Mouse (Mus musculus) MEL (cell line): Measurements from ENCODE around the gene Kcnc3. TPM values are rescaled to one million over a fixed set of nuclear protein-coding genes. Genes with fewer than 3 reads are reported as not detected.

Source experiments
- DNase-seq: peaks from one replicate; pipeline ENCODE4 v3.0.0; 2011; ENCODE audit warnings: low read depth, low spot score
- H3K27ac ChIP-seq: 2 replicates; pipeline ENCODE4 v1.5.1; 2012; ENCODE audit warnings: low read depth, mild to moderate bottlenecking, control low read depth, low read length, moderate library complexity; ENCODE audit not compliant: control insufficient read depth
- H3K27me3 ChIP-seq, 2 experiments: fragments of 150-350 bp in 1 of 2; sonication (generic) in 1 of 2; 2 replicates each; pipeline ENCODE4 v1.6.1; 2012; ENCODE audit warnings: low read length in 2 of 2, mild to moderate bottlenecking in 2 of 2, improper control_type of control experiment in 1 of 2, moderate library complexity in 1 of 2; ENCODE audit not compliant: insufficient read depth in 2 of 2, control insufficient read depth in 1 of 2
- H3K36me3 ChIP-seq, 2 experiments: 2 replicates each; pipeline ENCODE4 v1.6.1; 2012 to 2014; ENCODE audit warnings: low read length in 2 of 2, improper control_type of control experiment in 1 of 2, inconsistent platforms in 1 of 2, mild to moderate bottlenecking in 1 of 2; ENCODE audit not compliant: insufficient read depth in 2 of 2, control insufficient read depth in 1 of 2
- H3K4me1 ChIP-seq, 2 experiments: fragments of 150-350 bp in 1 of 2; sonication (generic) in 1 of 2; 2 replicates each; pipeline ENCODE4 v1.6.1; 2012; ENCODE audit warnings: low read length in 2 of 2, improper control_type of control experiment in 1 of 2, mild to moderate bottlenecking in 1 of 2; ENCODE audit not compliant: insufficient read depth in 2 of 2, control insufficient read depth in 1 of 2
- H3K4me3 ChIP-seq, 2 experiments: fragments of 150-350 bp in 1 of 2; sonication (generic) in 1 of 2; 2 replicates each; pipeline ENCODE4 v1.5.1; 2012; ENCODE audit warnings: low read depth in 2 of 2, low read length in 2 of 2, mild to moderate bottlenecking in 2 of 2, moderate library complexity in 2 of 2, control low read depth in 1 of 2, improper control_type of control experiment in 1 of 2; ENCODE audit not compliant: control insufficient read depth in 1 of 2, insufficient read depth in 1 of 2
- H3K79me2 ChIP-seq: 2 replicates; pipeline ENCODE4 v1.6.1; 2012; ENCODE audit warnings: mild to moderate bottlenecking, low read length, moderate library complexity; ENCODE audit not compliant: control insufficient read depth, poor library complexity, insufficient read depth
- H3K9ac ChIP-seq: 2 replicates; pipeline ENCODE4 v1.6.1; 2012; ENCODE audit warnings: low read depth, mild to moderate bottlenecking, control low read depth, low read length, moderate library complexity; ENCODE audit not compliant: control insufficient read depth, poor library complexity, severe bottlenecking
- H3K9me3 ChIP-seq: fragments of 150-350 bp; sonication (generic); replicated peaks from 2 replicates; pipeline ENCODE4 v1.6.1; 2012; ENCODE audit warnings: mild to moderate bottlenecking, low read length, improper control_type of control experiment, moderate library complexity; ENCODE audit not compliant: insufficient read depth
- BHLHE40 ChIP-seq: IDR thresholded peaks from 2 replicates; pipeline ENCODE4 v1.6.1; 2012; ENCODE audit warnings: low read depth, mild to moderate bottlenecking, inconsistent platforms, low read length, improper control_type of control experiment, borderline replicate concordance
- CHD1 ChIP-seq: IDR thresholded peaks from 2 replicates; pipeline ENCODE4 v1.6.1; 2012; ENCODE audit warnings: low read depth, mild to moderate bottlenecking, inconsistent platforms, low read length, improper control_type of control experiment
- CHD2 ChIP-seq: IDR thresholded peaks from 2 replicates; pipeline ENCODE4 v1.6.1; 2011; ENCODE audit warnings: low read length, improper control_type of control experiment
- CTCF ChIP-seq, 3 experiments: IDR thresholded peaks in 2 of 3; conservative IDR thresholded peaks in 1 of 3; 2 replicates each; pipeline ENCODE4 v1.5.1; 2011 to 2012; ENCODE audit warnings: low read length in 3 of 3, low read depth in 2 of 3, mild to moderate bottlenecking in 2 of 3, improper control_type of control experiment in 1 of 3, inconsistent platforms in 1 of 3, mixed read lengths in 1 of 3, moderate library complexity in 1 of 3; ENCODE audit not compliant: control insufficient read depth in 1 of 3, insufficient read depth in 1 of 3, poor library complexity in 1 of 3, severe bottlenecking in 1 of 3
- EP300 ChIP-seq, 2 experiments: IDR thresholded peaks; 2 replicates each; pipeline ENCODE4 v1.6.1; 2011; ENCODE audit warnings: improper control_type of control experiment in 2 of 2, low read length in 2 of 2, low read depth in 1 of 2, mild to moderate bottlenecking in 1 of 2
- ETS1 ChIP-seq: IDR thresholded peaks from 2 replicates; pipeline ENCODE4 v1.6.1; 2012; ENCODE audit warnings: low read depth, mild to moderate bottlenecking, inconsistent platforms, low read length, improper control_type of control experiment, moderate library complexity
- HCFC1 ChIP-seq: IDR thresholded peaks from 2 replicates; pipeline ENCODE4 v1.6.1; 2012; ENCODE audit warnings: low read depth, mild to moderate bottlenecking, inconsistent platforms, low read length, improper control_type of control experiment, moderate library complexity
- JUND ChIP-seq: IDR thresholded peaks from 2 replicates; pipeline ENCODE4 v1.6.1; 2011; ENCODE audit warnings: low read depth, mild to moderate bottlenecking, improper control_type of control experiment, low read length
- MAX ChIP-seq: IDR thresholded peaks from 2 replicates; pipeline ENCODE4 v1.6.1; 2011; ENCODE audit warnings: low read length, improper control_type of control experiment
- MYB ChIP-seq: IDR thresholded peaks from 2 replicates; pipeline ENCODE4 v1.6.1; 2011; ENCODE audit warnings: mild to moderate bottlenecking, low read depth, low read length, improper control_type of control experiment
- NELFE ChIP-seq: IDR thresholded peaks from 2 replicates; pipeline ENCODE4 v1.6.1; 2011; ENCODE audit warnings: low read depth, low read length, improper control_type of control experiment
- NRF1 ChIP-seq: IDR thresholded peaks from 2 replicates; pipeline ENCODE4 v1.6.1; 2014; ENCODE audit warnings: low read depth, mild to moderate bottlenecking, inconsistent platforms, low read length, improper control_type of control experiment, moderate library complexity; ENCODE audit not compliant: poor library complexity, insufficient read depth, severe bottlenecking
- RCOR1 ChIP-seq: IDR thresholded peaks from 2 replicates; pipeline ENCODE4 v1.6.1; 2012; ENCODE audit warnings: low read depth, mild to moderate bottlenecking, inconsistent platforms, low read length, improper control_type of control experiment
- SMC3 ChIP-seq: IDR thresholded peaks from 2 replicates; pipeline ENCODE4 v1.6.1; 2011; ENCODE audit warnings: low read depth, low read length, improper control_type of control experiment
- TAL1 ChIP-seq: IDR thresholded peaks from 2 replicates; pipeline ENCODE4 v1.6.1; 2012; ENCODE audit warnings: mild to moderate bottlenecking, inconsistent platforms, low read length, moderate library complexity, mixed read lengths
- TCF12 ChIP-seq: IDR thresholded peaks from 2 replicates; pipeline ENCODE4 v1.6.1; 2014; ENCODE audit warnings: low read depth, mild to moderate bottlenecking, inconsistent platforms, low read length, improper control_type of control experiment, moderate library complexity
- ZKSCAN1 ChIP-seq: IDR thresholded peaks from 2 replicates; pipeline ENCODE4 v1.6.1; 2012; ENCODE audit warnings: low read depth, mild to moderate bottlenecking, inconsistent platforms, low read length, improper control_type of control experiment, moderate library complexity
- ZMIZ1 ChIP-seq: IDR thresholded peaks from 2 replicates; pipeline ENCODE4 v1.6.1; 2012; ENCODE audit warnings: low read depth, mild to moderate bottlenecking, inconsistent platforms, low read length, improper control_type of control experiment, moderate library complexity
- polyA plus RNA-seq, 2 experiments: library from polyadenylated mRNA; stranded (reverse) in 1 of 2; unstranded in 1 of 2; fragments of >175 nt in 1 of 2; fragments of >200 nt in 1 of 2; gene quantifications; 2 replicates each; pipeline versions ENCODE4 v1.2.1 to v1.2.4; 2012; ENCODE audit warnings: low replicate concordance in 2 of 2, low read depth in 1 of 2; ENCODE audit not compliant: insufficient read length in 2 of 2, insufficient read depth in 1 of 2, missing spikeins in 1 of 2
- total RNA-seq: library from RNA; depleted of rRNA; stranded (reverse); fragments of 300-350 nt; gene quantifications from 2 replicates; pipeline ENCODE4 v1.2.3, GENCODE M21; 2012

The Kcnc3 gene
- total and polyA plus RNA-seq, 3 experiments, result not detected

DNA sequence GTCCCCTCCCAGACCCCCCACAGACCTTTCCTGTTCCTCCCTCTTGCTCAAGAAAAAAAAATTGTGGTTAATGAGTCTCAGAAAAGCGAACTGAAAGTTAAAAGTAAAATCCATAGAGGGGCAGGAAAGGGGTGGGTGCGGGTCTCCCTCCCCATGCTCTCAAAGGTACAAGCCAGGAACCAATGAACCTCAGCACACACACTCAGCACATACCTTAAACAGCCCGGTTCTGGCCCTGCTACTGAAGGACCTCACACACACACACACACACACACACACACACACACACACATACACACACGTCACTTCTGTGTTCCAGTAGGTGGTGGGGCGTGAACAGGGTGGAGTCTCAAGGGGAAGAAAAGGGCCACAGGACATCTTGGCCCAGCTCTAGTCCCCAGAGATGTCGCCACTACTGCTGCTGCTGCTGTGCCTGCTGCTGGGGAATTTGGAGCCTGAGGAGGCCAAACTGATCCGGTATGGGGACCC lies 18.2 kb upstream of the Kcnc3 start, which contains the start of gene Napsa:
Napsa (plus strand) TSS at position 168 of the 489 bp plus-strand sequence.
- no peaks in the 10 kb centered on the region for H3K79me2 ChIP-seq
- H3K27me3 ChIP-seq, result no peaks in the 10 kb centered on the region
- no peaks in the 10 kb centered on the region for H3K36me3 ChIP-seq
- no peak within 1 kb of the TSS for H3K27ac ChIP-seq
- no peak for DNase-seq
- H3K4me3 ChIP-seq, result no peak within 1 kb of the TSS
- H3K9ac ChIP-seq, result no peak within 1 kb of the TSS
- no peak for TF ChIP-seq EP300 (IDR thresholded peaks at IDR 0.05; ENCODE audit: low read depth in 1 of 2, low read length in 2 of 2)
- no peak for TF ChIP-seq SMC3
- TF ChIP-seq CHD1, result no peak
- TF ChIP-seq MAX, result no peak
- TF ChIP-seq ZMIZ1, result no peak
- TF ChIP-seq TAL1, result no peak
- no peak for TF ChIP-seq MYB
- TF ChIP-seq ETS1, result no peak
- TF ChIP-seq RCOR1, result no peak
- TF ChIP-seq ZKSCAN1, result no peak
- no peak for TF ChIP-seq NRF1
- TF ChIP-seq JUND, result no peak
- no peak for TF ChIP-seq TCF12
- no peak for TF ChIP-seq CTCF (IDR thresholded peaks at IDR 0.05 in 2 of 3, conservative IDR thresholded peaks at IDR 0.05 in 1 of 3; ENCODE audit: control insufficient read depth in 1 of 3, insufficient read depth in 1 of 3, low read depth in 2 of 3, low read length in 3 of 3, poor library complexity in 1 of 3, severe bottlenecking in 1 of 3)
- no peak for TF ChIP-seq HCFC1
- no peaks in the 10 kb centered on the region for H3K4me1 ChIP-seq
- no peaks in the 10 kb centered on the region for H3K9me3 ChIP-seq

- Histone ChIP-seq H3K27ac (no peak overlapping the region), H3K4me3 (no peak overlapping the region)
- TF ChIP-seq NELFE (no peak), MAX (no peak), CHD2 (no peak), RCOR1 (no peak), TCF12 (no peak), BHLHE40 (no peak), SMC3 (no peak), ZKSCAN1 (no peak)
- TF ChIP-seq, all 39 proteins: peak for 0
- no peaks in the 10 kb centered on the region for H3K79me2 ChIP-seq
- H3K9me3 ChIP-seq, result no peaks in the 10 kb centered on the region
- H3K36me3 ChIP-seq, result no peaks in the 10 kb centered on the region
- H3K27me3 ChIP-seq, result no peaks in the 10 kb centered on the region
- no peak overlapping the region for H3K9ac ChIP-seq
- DNase-seq, result no peak
- no peaks in the 10 kb centered on the region for H3K4me1 ChIP-seq
Measured at GRCm38 (mm10) chr7:44572956-44573484, 17.4 kb upstream of the Kcnc3 start.
